Comparison of ENCODE assay signal across 22 mouse cellular contexts in genomic region chr1:120145527-120146216, GRCm38 (mm10). TPM values are rescaled to one million over a fixed set of nuclear protein-coding genes. Genes with fewer than 3 reads are reported as not detected.
DNase-seq lines count a peak whose midpoint lies in the region; TF ChIP-seq lines count a peak whose summit lies in the region.
"Had no signal": no experiment of that assay in that cellular context is flagged by ENCODE, and none has a peak within 500 bp of the region (broad histone marks: within the 10 kb centered on the region; RNA-seq: fewer than 3 reads in every experiment).

No protein-coding gene starts in this region.

- H3K27me3 ChIP-seq in ES-Bruce4 (ENCODE audit: control insufficient read depth, insufficient read depth, low read length, poor library complexity, severe bottlenecking) = no peaks in the 10 kb centered on the region
- H3K27me3 ChIP-seq in splenic B cell, adult 2 months (ENCODE audit: control insufficient read depth, insufficient read depth, low read length, poor library complexity, severe bottlenecking) = no peaks in the 10 kb centered on the region
- H3K27me3 ChIP-seq in embryonic facial prominence, embryonic 10.5 days (replicated peaks; ENCODE audit: low read depth, poor library complexity, severe bottlenecking) = no peaks in the 10 kb centered on the region
- H3K27me3 ChIP-seq: forebrain, embryonic 15.5 days; hindbrain, embryonic 12.5 days; hindbrain, embryonic 15.5 days had no signal

- TF ChIP-seq EP300 in ES-Bruce4 (IDR thresholded peaks at IDR 0.05; ENCODE audit: insufficient read depth, low read depth, low read length) = no peak

- H3K36me3 ChIP-seq in ES-Bruce4 (ENCODE audit: control insufficient read depth, insufficient read depth, low read length, poor library complexity, severe bottlenecking) = no peaks in the 10 kb centered on the region
- H3K36me3 ChIP-seq in splenic B cell, adult 2 months (ENCODE audit: control insufficient read depth, insufficient read depth, low read length, poor library complexity, severe bottlenecking) = no peaks in the 10 kb centered on the region
- no peaks in the 10 kb centered on the region for H3K36me3 ChIP-seq in embryonic facial prominence, embryonic 10.5 days (replicated peaks)
- H3K36me3 ChIP-seq: forebrain, embryonic 15.5 days; heart, embryonic 10.5 days; heart, embryonic 13.5 days; hindbrain, embryonic 12.5 days; hindbrain, embryonic 15.5 days had no signal

- no peak for TF ChIP-seq CTCF in ES-Bruce4 (IDR thresholded peaks at IDR 0.05; ENCODE audit: low read depth, low read length)

- WGBS in embryonic facial prominence, embryonic 10.5 days = 89% methylated on average over 8 of the region's 8 CpGs

- peak overlapping the region; percentile 53; the same call in 1 of the 2 replicates for H3K27ac ChIP-seq in ES-Bruce4 (ENCODE audit: insufficient read depth, low read length)
- no peak overlapping the region for H3K27ac ChIP-seq in embryonic facial prominence, embryonic 10.5 days (replicated peaks)
- H3K27ac ChIP-seq: forebrain, embryonic 15.5 days; heart, adult 2 months; heart, embryonic 10.5 days; heart, embryonic 13.5 days; hindbrain, embryonic 12.5 days; hindbrain, embryonic 15.5 days had no signal

- TF ChIP-seq POLR2A in ES-Bruce4 (IDR thresholded peaks at IDR 0.05; ENCODE audit: insufficient read depth, low read length) = no peak

- peak; percentile 56 for DNase-seq in retina, postnatal 1 day
- no peak for DNase-seq in retina, embryonic 14.5 days (ENCODE audit: low spot score)
- peak; percentile 59 for DNase-seq in splenic B cell, adult 2 months (ENCODE audit: low read depth, low spot score)
- DNase-seq in spleen, postnatal 36 days (ENCODE audit: low spot score in 2 of 2) = no peak
- DNase-seq in embryonic facial prominence, embryonic 10.5 days (ENCODE audit: low spot score) = no peak
- DNase-seq: adrenal gland, postnatal 10 days; adrenal gland, postnatal 36 days; cerebellum, adult 11 months; cerebellum, adult 2 months; cerebellum, adult 9-11 months; cerebellum, postnatal 25 days; embryo, embryonic 11 days; gastrocnemius, postnatal 10 days; gastrocnemius, postnatal 36 days; heart, adult 2 months; kidney, adult 2 months had no signal

- H3K9me3 ChIP-seq in ES-Bruce4 (replicated peaks; ENCODE audit: control insufficient read depth, insufficient read depth, low read length, poor library complexity, severe bottlenecking) = no peaks in the 10 kb centered on the region
- H3K9me3 ChIP-seq in embryonic facial prominence, embryonic 10.5 days = no peaks in the 10 kb centered on the region
- H3K9me3 ChIP-seq: forebrain, embryonic 15.5 days; heart, embryonic 10.5 days; heart, embryonic 13.5 days; hindbrain, embryonic 12.5 days; hindbrain, embryonic 15.5 days had no signal

- H3K4me1 ChIP-seq in ES-Bruce4 (ENCODE audit: control insufficient read depth, insufficient read depth, low read length) = no peaks in the 10 kb centered on the region
- 0 out of 2 replicates have a peak, but pooled peaks cover 4% of the 10 kb centered on the region for H3K4me1 ChIP-seq in embryonic facial prominence, embryonic 10.5 days
- H3K4me1 ChIP-seq: heart, embryonic 10.5 days; hindbrain, embryonic 12.5 days; hindbrain, embryonic 15.5 days had no signal

- H3K4me3 ChIP-seq in ES-Bruce4 (ENCODE audit: low read depth, low read length) = no peak overlapping the region
- H3K4me3 ChIP-seq in embryonic facial prominence, embryonic 10.5 days = no peak overlapping the region
- H3K4me3 ChIP-seq: forebrain, embryonic 15.5 days; heart, adult 2 months; heart, embryonic 10.5 days; heart, embryonic 13.5 days; hindbrain, embryonic 12.5 days; hindbrain, embryonic 15.5 days had no signal

- H3K9ac ChIP-seq in ES-Bruce4 (ENCODE audit: low read depth, poor library complexity, severe bottlenecking) = no peak overlapping the region
- H3K9ac ChIP-seq: forebrain, embryonic 15.5 days; heart, embryonic 13.5 days; hindbrain, embryonic 12.5 days; hindbrain, embryonic 15.5 days had no signal

RNA-seq across cellular contexts. Expression of gene 3110009E18Rik, which starts 24.7 kb away (rescaled TPM):
- polyA plus RNA-seq in ES-Bruce4 (2011; ENCODE audit: insufficient read depth, insufficient read length, low read depth, missing spikeins) = 14.1 and 16.0 TPM in 2 replicates
- polyA plus RNA-seq in embryonic facial prominence, embryonic 10.5 days (2016; fragmentation: Nextera tagmentation; extraction: Ambion mirVana) = 19.8 and 20.7 TPM in 2 replicates

RNA-seq across cellular contexts. Expression of gene Dbi, which starts 24.8 kb away (rescaled TPM):
- polyA plus RNA-seq in ES-Bruce4 (2011; ENCODE audit: insufficient read depth, insufficient read length, low read depth, missing spikeins) = 319 and 354 TPM in 2 replicates
- polyA plus RNA-seq in embryonic facial prominence, embryonic 10.5 days (2016; fragmentation: Nextera tagmentation; extraction: Ambion mirVana) = 693 and 727 TPM in 2 replicates

Comparison
In these comparisons a context has a peak if more than half of its experiments do, and no peak if none do; other contexts are left out.
1. DNase-seq: peak in retina, postnatal 1 day (single experiment) and splenic B cell, adult 2 months (single experiment); none in retina, embryonic 14.5 days (single experiment), spleen, postnatal 36 days (0 of 2) and embryonic facial prominence, embryonic 10.5 days (single experiment).